8 mouse cellular contexts compared by ENCODE assay signal in genomic region chr16:33250651-33251120, GRCm38 (mm10). TPM values are rescaled to one million over a fixed set of nuclear protein-coding genes. Genes with fewer than 3 reads are reported as not detected.
A peak's percentile ranks its signal among the peaks of the same experiment; 100 is the strongest.
DNase-seq lines count a peak whose midpoint lies in the region; ATAC-seq lines count a peak whose summit lies in the region.

No protein-coding gene starts in this region.

- DNase-seq in cerebellum, postnatal 14 days, result peak; percentile 22 to 32
- DNase-seq in adipocyte (ENCODE audit: low spot score), result peak; percentile 94
- DNase-seq in heart, adult 9 months (ENCODE audit: low spot score in 2 of 2), result peak; percentile 26 to 29
- DNase-seq in kidney, postnatal 10 days, result peak; percentile 27
- DNase-seq in thymus, postnatal 4 days, result no peak
- no peak for DNase-seq in adrenal gland, adult 2 months

- no peak for ATAC-seq in cerebellum, adult (ENCODE audit: insufficient number of reproducible peaks, low FRiP score, low TSS enrichment)
- ATAC-seq in megakaryocyte-erythroid progenitor cell, adult 5-6 weeks (replicated peaks; ENCODE audit: low FRiP score, low TSS enrichment, poor library complexity, severe bottlenecking), result 0 out of 2 replicates have a peak, but pooled peaks have one; percentile 39

RNA-seq across cellular contexts. Expression of gene Snx4, which starts 0.6 kb away (rescaled TPM):
- 24.0 and 36.4 TPM in 2 replicates for total RNA-seq in megakaryocyte-erythroid progenitor cell, adult 5-6 weeks (2014; fragmentation: Nextera tagmentation)
- 47.9 and 56.7 TPM in 2 replicates for total RNA-seq in megakaryocyte-erythroid progenitor cell, adult 5-6 weeks (2017)
- 10 to 100 TPM; 45.5 to 47.4 TPM for total RNA-seq in adrenal gland, adult 2 months (2021)
- polyA plus RNA-seq in adrenal gland, adult 2 months (2012; rRNA removed), result 2.6 and 6.9 TPM in 2 replicates

Comparison
In these comparisons a context has a peak if more than half of its experiments do, and no peak if none do; other contexts are left out.
1. DNase-seq: peak in cerebellum, postnatal 14 days (2 of 2), adipocyte (single experiment), heart, adult 9 months (2 of 2) and kidney, postnatal 10 days (single experiment); none in thymus, postnatal 4 days (single experiment) and adrenal gland, adult 2 months (single experiment).